Mouse (Mus musculus) myocyte (in vitro differentiated cells): ENCODE results near the gene Mical1.

Experiments
- CEBPB ChIP-seq: IDR thresholded peaks from 2 replicates; pipeline ENCODE4 v1.6.1; 2011; ENCODE audit warnings: mild to moderate bottlenecking, moderate library complexity; ENCODE audit not compliant: poor library complexity, insufficient read depth, severe bottlenecking
- POLR2A ChIP-seq: IDR thresholded peaks from one replicate; pipeline ENCODE4 v1.6.1; 2011; ENCODE audit warnings: low read depth, mild to moderate bottlenecking, control low read depth, moderate library complexity; ENCODE audit not compliant: insufficient read length
- POLR2AphosphoS2 ChIP-seq: IDR thresholded peaks from one replicate; pipeline ENCODE4 v1.6.1; 2011; ENCODE audit warnings: low read depth, control low read depth; ENCODE audit not compliant: insufficient read length
- TCF12 ChIP-seq: IDR thresholded peaks from one replicate; pipeline ENCODE4 v1.6.1; 2011; ENCODE audit warnings: mild to moderate bottlenecking, control low read depth; ENCODE audit not compliant: poor library complexity, insufficient read depth, severe bottlenecking
- TCF3 ChIP-seq: IDR thresholded peaks from one replicate; pipeline ENCODE4 v1.6.1; 2011; ENCODE audit warnings: low read depth, control low read depth; ENCODE audit not compliant: insufficient read length
- USF1 ChIP-seq: IDR thresholded peaks from one replicate; pipeline ENCODE4 v1.6.1; 2011; ENCODE audit warnings: low read depth, mild to moderate bottlenecking, control low read depth, moderate library complexity

DNA sequence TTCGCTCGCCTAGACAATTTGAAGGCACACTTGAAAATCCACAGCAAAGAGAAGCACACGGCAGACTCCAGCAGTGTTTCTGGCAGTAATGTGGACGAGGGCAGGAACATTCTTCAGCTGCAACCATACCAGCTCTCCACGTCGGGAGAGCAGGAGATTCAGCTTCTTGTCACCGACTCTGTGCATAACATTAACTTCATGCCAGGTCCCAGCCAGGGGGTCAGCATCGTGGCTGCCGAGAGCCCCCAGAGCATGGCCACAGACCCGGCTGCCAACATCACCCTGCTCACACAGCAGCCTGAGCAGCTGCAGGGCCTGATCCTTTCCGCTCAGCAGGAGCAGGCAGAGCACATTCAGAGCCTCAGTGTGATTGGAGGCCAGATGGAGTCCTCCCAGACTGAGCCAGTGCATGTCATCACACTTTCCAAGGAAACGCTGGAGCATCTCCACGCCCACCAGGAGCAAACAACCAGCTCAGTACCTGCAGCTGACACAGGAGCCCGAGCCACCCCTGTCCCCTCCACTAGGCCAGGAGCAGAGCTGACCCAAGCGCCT is 11.6 kb upstream of the Mical1 start:
- TF ChIP-seq POLR2A (no peak), TCF12 (no peak), TCF3 (no peak), USF1 (no peak), CEBPB (no peak), POLR2AphosphoS2 (no peak)
